Mouse (Mus musculus): ENCODE measurements at regions not wholly inside any gene's neighbourhood (a gene's known extent, or its start where the extent isn't known, plus 50 kb on each side); places are given as distances from the start of the nearest gene placed in this dataset.
A peak's percentile ranks its signal among the peaks of the same experiment; 100 is the strongest.

DNA sequence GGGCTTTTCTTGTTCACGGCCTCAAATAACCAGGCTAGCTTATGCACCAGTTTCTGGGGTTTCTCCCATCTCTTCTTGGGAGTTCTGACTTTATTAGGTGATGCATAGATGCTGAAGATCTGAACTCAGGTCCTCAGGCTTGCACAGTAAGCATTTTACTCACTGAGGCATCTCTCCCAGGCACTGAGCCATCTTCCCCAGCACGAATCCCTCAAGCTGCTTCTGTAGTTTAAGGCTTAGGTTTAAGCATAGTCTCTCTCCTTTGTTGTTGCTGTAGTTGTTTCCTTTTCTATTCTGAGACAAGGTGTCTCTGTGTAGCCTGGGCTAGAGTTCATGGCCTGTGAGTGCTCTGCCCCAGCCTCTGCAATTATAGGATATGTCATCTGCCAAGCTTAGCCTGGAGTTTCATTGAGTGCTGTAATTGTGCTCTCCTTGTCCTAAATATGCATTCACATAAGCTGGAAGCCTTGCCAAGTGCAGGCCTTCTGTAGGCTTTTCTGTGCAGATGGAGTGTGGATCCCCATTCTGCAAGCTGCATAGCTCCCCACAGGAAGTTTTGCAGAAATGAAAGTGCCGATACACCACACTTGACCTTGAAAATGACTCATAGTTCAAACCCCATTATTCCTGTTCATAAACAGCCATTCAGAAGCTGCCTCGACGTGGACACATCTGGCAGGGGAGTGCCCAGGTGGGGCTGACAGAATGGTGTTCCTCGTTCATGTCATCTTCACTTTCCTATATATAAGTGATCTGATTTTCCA is 51.7 kb upstream of the Eepd1 start:
- H3K4me2 ChIP-seq (ENCODE audit: low read depth), result no peak overlapping the region
- H3K9ac ChIP-seq, result no peak overlapping the region
- 75% methylated on average over 6 of the region's 6 CpGs for WGBS
- no peak overlapping the region for H3K4me3 ChIP-seq (ENCODE audit: low read depth, low read length)
- no peaks in the 10 kb centered on the region for H3K36me3 ChIP-seq (ENCODE audit: insufficient read depth)
- H3K4me1 ChIP-seq (ENCODE audit: insufficient read depth), result no peaks in the 10 kb centered on the region
- H3K9me3 ChIP-seq (ENCODE audit: low read length), result no peaks in the 10 kb centered on the region
- no peak overlapping the region for H3K27ac ChIP-seq (ENCODE audit: low read depth, low read length)
- no peak for ATAC-seq
- peak; percentile 44 for DNase-seq
- no peaks in the 10 kb centered on the region for H3K27me3 ChIP-seq (ENCODE audit: insufficient read depth, low read length)
- TF ChIP-seq CTCF (IDR thresholded peaks at IDR 0.05; ENCODE audit: low read depth), result no peak

Data from forebrain, postnatal 0 days (tissue).